Comparison of ENCODE assay signal across 13 mouse cellular contexts in genomic region chr17:28781290-28782045, GRCm38 (mm10). TPM values are rescaled to one million over a fixed set of nuclear protein-coding genes. Genes with fewer than 3 reads are reported as not detected.
DNase-seq lines count a peak whose midpoint lies in the region; ATAC-seq and TF ChIP-seq lines count a peak whose summit lies in the region.
"Had no signal": no experiment of that assay in that cellular context is flagged by ENCODE, and none has a peak within 500 bp of the region (broad histone marks: within the 10 kb centered on the region; RNA-seq: fewer than 3 reads in every experiment).

No protein-coding gene starts in this region.

- H3K4me2 ChIP-seq in kidney, postnatal 0 days (ENCODE audit: low read length): no peak overlapping the region
- H3K4me2 ChIP-seq: liver, embryonic 15.5 days; neural tube, embryonic 12.5 days had no signal

- H3K9ac ChIP-seq in kidney, postnatal 0 days (ENCODE audit: low read depth, low read length): no peak overlapping the region
- no peak overlapping the region; the same call in 1 of the 2 replicates for H3K9ac ChIP-seq in ES-E14 (ENCODE audit: insufficient read depth, low read depth, low read length, poor library complexity, severe bottlenecking)
- H3K9ac ChIP-seq: liver, embryonic 15.5 days; neural tube, embryonic 12.5 days had no signal

- no peak overlapping the region for H3K4me3 ChIP-seq in kidney, postnatal 0 days (replicated peaks; ENCODE audit: low read depth, low read length)
- H3K4me3 ChIP-seq in ES-E14 (ENCODE audit: insufficient read depth in 1 of 2, low read depth in 1 of 2, low read length in 2 of 2, poor library complexity in 1 of 2, severe bottlenecking in 1 of 2): no peak overlapping the region
- no peak overlapping the region for H3K4me3 ChIP-seq in limb, embryonic 10.5 days
- H3K4me3 ChIP-seq: liver, embryonic 15.5 days; neural tube, embryonic 12.5 days had no signal

- no peak overlapping the region for H3K27ac ChIP-seq in kidney, postnatal 0 days
- H3K27ac ChIP-seq in ES-E14 (ENCODE audit: insufficient read depth, low read depth, low read length, poor library complexity, severe bottlenecking): peak overlapping the region; percentile 76; the same call in 1 of the 2 replicates
- 0 out of 2 replicates have a peak overlapping the region, but pooled peaks have one; percentile 3 for H3K27ac ChIP-seq in limb, embryonic 10.5 days
- H3K27ac ChIP-seq: liver, embryonic 15.5 days; neural tube, embryonic 12.5 days had no signal

- peak; percentile 53 for DNase-seq in kidney, postnatal 0 days (ENCODE audit: low spot score)
- no peak for DNase-seq in kidney, adult 9 months
- no peak for DNase-seq in ES-E14 (ENCODE audit: low read depth, low spot score)
- DNase-seq in embryo, embryonic 10.5 days (ENCODE audit: low spot score): peak; percentile 32
- no peak for DNase-seq in limb, embryonic 10.5 days (ENCODE audit: low spot score)
- no peak for DNase-seq in neural tube, embryonic 10.5 days (ENCODE audit: extremely low spot score, low spot score)
- DNase-seq in right cerebral cortex, postnatal 10 days (ENCODE audit: low spot score in 2 of 2): no peak
- DNase-seq: gastrocnemius, postnatal 14 days; right cerebral cortex, postnatal 25 days; thymus, adult 18-20 months had no signal

- no peaks in the 10 kb centered on the region for H3K27me3 ChIP-seq in kidney, postnatal 0 days (ENCODE audit: insufficient read depth, low read length)
- H3K27me3 ChIP-seq in limb, embryonic 10.5 days (ENCODE audit: low read depth, poor library complexity, severe bottlenecking): no peaks in the 10 kb centered on the region
- H3K27me3 ChIP-seq: liver, embryonic 15.5 days; neural tube, embryonic 12.5 days had no signal

- no peaks in the 10 kb centered on the region for H3K36me3 ChIP-seq in kidney, postnatal 0 days (ENCODE audit: insufficient read depth, low read length)
- peaks cover 3% of the 10 kb centered on the region; the same call in 1 of the 2 replicates for H3K36me3 ChIP-seq in ES-E14 (ENCODE audit: control insufficient read depth, insufficient read depth, low read length, poor library complexity, severe bottlenecking)
- no peaks in the 10 kb centered on the region for H3K36me3 ChIP-seq in limb, embryonic 10.5 days
- H3K36me3 ChIP-seq: liver, embryonic 15.5 days; neural tube, embryonic 12.5 days had no signal

- ATAC-seq in kidney, postnatal 0 days (replicated peaks; ENCODE audit: low FRiP score, low read depth): 0 out of 2 replicates have a peak, but pooled peaks have one; percentile 13
- ATAC-seq in frontal cortex, adult (ENCODE audit: low TSS enrichment): no peak

- no peak for TF ChIP-seq CTCF in kidney, postnatal 0 days (IDR thresholded peaks at IDR 0.05; ENCODE audit: low read depth)

- no peaks in the 10 kb centered on the region for H3K9me3 ChIP-seq in kidney, postnatal 0 days (replicated peaks; ENCODE audit: low read length)
- no peaks in the 10 kb centered on the region for H3K9me3 ChIP-seq in ES-E14 (ENCODE audit: control insufficient read depth, insufficient read depth, low read depth, low read length)
- no peaks in the 10 kb centered on the region for H3K9me3 ChIP-seq in limb, embryonic 10.5 days (replicated peaks)
- H3K9me3 ChIP-seq: liver, embryonic 15.5 days; neural tube, embryonic 12.5 days had no signal

- in situ Hi-C loops in ES-E14 (cut with MboI; ENCODE audit: low sequenced_read_pairs in 2 of 2, unreplicated experiment in 2 of 2): no loop called here

- no peaks in the 10 kb centered on the region for H3K4me1 ChIP-seq in kidney, postnatal 0 days (replicated peaks; ENCODE audit: insufficient read depth, low read length)
- peaks cover 5 to 25% of the 10 kb centered on the region in 2 experiments for H3K4me1 ChIP-seq in ES-E14 (ENCODE audit: control insufficient read depth in 2 of 2, insufficient read depth in 2 of 2, low read length in 2 of 2, poor library complexity in 1 of 2)
- H3K4me1 ChIP-seq in limb, embryonic 10.5 days: peaks cover 6% of the 10 kb centered on the region
- H3K4me1 ChIP-seq: neural tube, embryonic 12.5 days had no signal

- 50% methylated on average over 9 of the region's 9 CpGs for WGBS in kidney, postnatal 0 days
- 54% methylated on average over 9 of the region's 9 CpGs for WGBS in limb, embryonic 10.5 days

TF ChIP-seq in ES-E14, 5 proteins besides CTCF, POLR2A, EP300 and RAD21:
- TF ChIP-seq HCFC1 (IDR thresholded peaks at IDR 0.05; ENCODE audit: borderline replicate concordance, insufficient read depth, low read length): no peak
- TF ChIP-seq ZC3H11A (IDR thresholded peaks at IDR 0.05; ENCODE audit: borderline replicate concordance, low read depth, low read length): no peak
- no peak for TF ChIP-seq CHD2 (IDR thresholded peaks at IDR 0.05; ENCODE audit: low read depth, low read length)
- TF ChIP-seq MAFK (IDR thresholded peaks at IDR 0.05; ENCODE audit: insufficient read depth, low read depth, low read length): no peak
- TF ChIP-seq ZNF384 (IDR thresholded peaks at IDR 0.05; ENCODE audit: low read depth, low read length): no peak

RNA-seq across cellular contexts. Expression of gene Mapk13, which starts 12.4 kb away (rescaled TPM):
- polyA plus RNA-seq in kidney, postnatal 0 days (2015; fragmentation: Nextera tagmentation; extraction: Ambion mirVana): 43.5 and 47.7 TPM in 2 replicates
- total RNA-seq in ES-E14 (2012; rRNA removed): 7.1 and 14.6 TPM in 2 replicates
- polyA plus RNA-seq in limb, embryonic 10.5 days (2016; fragmentation: Nextera tagmentation; extraction: Ambion mirVana): 8.2 and 8.6 TPM in 2 replicates

RNA-seq across cellular contexts. Expression of gene Brpf3, which starts 19.4 kb away (rescaled TPM):
- polyA plus RNA-seq in kidney, postnatal 0 days (2015; fragmentation: Nextera tagmentation; extraction: Ambion mirVana): 7.1 and 8.3 TPM in 2 replicates
- total RNA-seq in ES-E14 (2012; rRNA removed): 20.5 and 24.5 TPM in 2 replicates
- 11.6 and 14.0 TPM in 2 replicates for polyA plus RNA-seq in limb, embryonic 10.5 days (2016; fragmentation: Nextera tagmentation; extraction: Ambion mirVana)

RNA-seq across cellular contexts. Expression of gene AC170998.1, which starts 55.6 kb away (rescaled TPM):
- 0.66 and 0.71 TPM in 2 replicates for polyA plus RNA-seq in kidney, postnatal 0 days (2015; fragmentation: Nextera tagmentation; extraction: Ambion mirVana)
- 2.5 and 4.1 TPM in 2 replicates for total RNA-seq in ES-E14 (2012; rRNA removed)
- 3.9 and 4.0 TPM in 2 replicates for polyA plus RNA-seq in limb, embryonic 10.5 days (2016; fragmentation: Nextera tagmentation; extraction: Ambion mirVana)

Comparison
In these comparisons a context has a peak if more than half of its experiments do, and no peak if none do; other contexts are left out.
1. DNase-seq: peak in kidney, postnatal 0 days (single experiment) and embryo, embryonic 10.5 days (single experiment); none in kidney, adult 9 months (single experiment), ES-E14 (single experiment), limb, embryonic 10.5 days (single experiment), neural tube, embryonic 10.5 days (single experiment) and right cerebral cortex, postnatal 10 days (0 of 2).